In genomic region chr7:47050366-47050765, GRCm38 (mm10) we compare ENCODE assay signal across 8 mouse cellular contexts. TPM values are rescaled to one million over a fixed set of nuclear protein-coding genes. Genes with fewer than 3 reads are reported as not detected.
A peak's percentile ranks its signal among the peaks of the same experiment; 100 is the strongest.
DNase-seq lines count a peak whose midpoint lies in the region; ATAC-seq and TF ChIP-seq lines count a peak whose summit lies in the region.

Gene Tmem86a (plus strand): TSS chr7:47050601.

- no peaks in the 10 kb centered on the region; the same call in none of the 2 replicates for H3K4me1 ChIP-seq in bone marrow, adult 2 months (ENCODE audit: control insufficient read depth, insufficient read depth, low read length)
- H3K4me1 ChIP-seq in embryonic facial prominence, embryonic 15.5 days, result peaks cover 17% of the 10 kb centered on the region
- peaks cover 21% of the 10 kb centered on the region for H3K4me1 ChIP-seq in limb, embryonic 14.5 days (ENCODE audit: control insufficient read depth, insufficient read depth, low read length)
- peaks cover 9% of the 10 kb centered on the region; the same call in 1 of the 2 replicates for H3K4me1 ChIP-seq in midbrain, postnatal 0 days (ENCODE audit: insufficient read depth, low read length)

- 0% methylated on average over 33 of the region's 33 CpGs for WGBS in bone marrow, adult 2 months
- under 1% methylated on average over 33 of the region's 33 CpGs for WGBS in embryonic facial prominence, embryonic 15.5 days
- WGBS in limb, embryonic 14.5 days, result under 1% methylated on average over 33 of the region's 33 CpGs
- WGBS in midbrain, postnatal 0 days, result under 1% methylated on average over 31 of the region's 33 CpGs

- H3K36me3 ChIP-seq in embryonic facial prominence, embryonic 15.5 days, result 0 out of 2 replicates have a peak, but pooled peaks cover 4% of the 10 kb centered on the region
- peaks cover 9% of the 10 kb centered on the region; the same call in 1 of the 2 replicates for H3K36me3 ChIP-seq in limb, embryonic 14.5 days (ENCODE audit: control insufficient read depth, insufficient read depth, low read length)
- H3K36me3 ChIP-seq in midbrain, postnatal 0 days (ENCODE audit: insufficient read depth, low read length), result peaks cover 7% of the 10 kb centered on the region; the same call in 1 of the 2 replicates

- peak within 1 kb of the TSS; percentile 65 for H3K9ac ChIP-seq in embryonic facial prominence, embryonic 15.5 days
- peak within 1 kb of the TSS; percentile 76 for H3K9ac ChIP-seq in limb, embryonic 14.5 days (ENCODE audit: low read depth, low read length, severe bottlenecking)
- peak within 1 kb of the TSS; percentile 76 for H3K9ac ChIP-seq in midbrain, postnatal 0 days (replicated peaks; ENCODE audit: low read length, poor library complexity, severe bottlenecking)

- H3K4me3 ChIP-seq in bone marrow, adult 2 months (replicated peaks; ENCODE audit: control insufficient read depth, low read depth, low read length), result peak within 1 kb of the TSS; percentile 84
- H3K4me3 ChIP-seq in embryonic facial prominence, embryonic 15.5 days (replicated peaks), result peak within 1 kb of the TSS; percentile 89
- H3K4me3 ChIP-seq in limb, embryonic 14.5 days (replicated peaks; ENCODE audit: low read length), result peak within 1 kb of the TSS; percentile 80
- peak within 1 kb of the TSS; percentile 90 for H3K4me3 ChIP-seq in midbrain, postnatal 0 days (ENCODE audit: low read depth, low read length)

- H3K27ac ChIP-seq in bone marrow, adult 2 months (ENCODE audit: control insufficient read depth, insufficient read depth, low read depth, low read length, poor library complexity), result peak within 1 kb of the TSS; percentile 74
- peak within 1 kb of the TSS; percentile 90 for H3K27ac ChIP-seq in embryonic facial prominence, embryonic 15.5 days (replicated peaks)
- peak within 1 kb of the TSS; percentile 81 for H3K27ac ChIP-seq in limb, embryonic 14.5 days (replicated peaks; ENCODE audit: low read depth, low read length)
- H3K27ac ChIP-seq in midbrain, postnatal 0 days (ENCODE audit: low read depth, low read length), result peak within 1 kb of the TSS; percentile 79

- no peaks in the 10 kb centered on the region for H3K9me3 ChIP-seq in embryonic facial prominence, embryonic 15.5 days (replicated peaks)
- H3K9me3 ChIP-seq in limb, embryonic 14.5 days (ENCODE audit: control insufficient read depth, low read length), result no peaks in the 10 kb centered on the region
- no peaks in the 10 kb centered on the region for H3K9me3 ChIP-seq in midbrain, postnatal 0 days (ENCODE audit: low read length)

- peak; percentile 91 for DNase-seq in 416B (ENCODE audit: low read depth)
- DNase-seq in heart, adult 8-10 months (ENCODE audit: low spot score), result peak; percentile 94
- DNase-seq in kidney, adult 9 months, result peak; percentile 97
- DNase-seq in limb, embryonic 14.5 days (ENCODE audit: low spot score), result peak; percentile 96
- peak; percentile 97 for DNase-seq in midbrain, postnatal 0 days (ENCODE audit: low spot score)
- peak; percentile 82 to 86 for DNase-seq in spleen, postnatal 14 days (ENCODE audit: low spot score in 2 of 2)

- ATAC-seq in embryonic facial prominence, embryonic 15.5 days (ENCODE audit: insufficient number of reproducible peaks, low FRiP score, low TSS enrichment, low read depth), result peak; percentile 98
- peak; percentile 99 for ATAC-seq in limb, embryonic 14.5 days (ENCODE audit: low FRiP score, low read depth)
- ATAC-seq in midbrain, postnatal 0 days (ENCODE audit: low FRiP score), result peak; percentile 98

- H3K4me2 ChIP-seq in embryonic facial prominence, embryonic 15.5 days (replicated peaks), result peak within 1 kb of the TSS; percentile 87
- H3K4me2 ChIP-seq in limb, embryonic 14.5 days (replicated peaks; ENCODE audit: low read depth, low read length, severe bottlenecking), result peak within 1 kb of the TSS; percentile 63
- H3K4me2 ChIP-seq in midbrain, postnatal 0 days (ENCODE audit: low read depth, low read length, poor library complexity, severe bottlenecking), result peak within 1 kb of the TSS; percentile 81

- TF ChIP-seq POLR2A in bone marrow, adult 2 months (IDR thresholded peaks at IDR 0.05; ENCODE audit: borderline replicate concordance, control insufficient read depth, low read depth, low read length), result peak; percentile 89
- no peak for TF ChIP-seq POLR2A in limb, embryonic 14.5 days (IDR thresholded peaks at IDR 0.05; ENCODE audit: borderline replicate concordance, extremely low read depth, insufficient read depth, insufficient read length)

- H3K27me3 ChIP-seq in embryonic facial prominence, embryonic 15.5 days, result no peaks in the 10 kb centered on the region
- no peaks in the 10 kb centered on the region for H3K27me3 ChIP-seq in limb, embryonic 14.5 days (ENCODE audit: control insufficient read depth, insufficient read depth, low read length)
- H3K27me3 ChIP-seq in midbrain, postnatal 0 days (ENCODE audit: insufficient read depth, low read length), result no peaks in the 10 kb centered on the region

- TF ChIP-seq CTCF in bone marrow, adult 2 months (IDR thresholded peaks at IDR 0.05; ENCODE audit: control insufficient read depth, insufficient read depth, low read length), result no peak
- no peak for TF ChIP-seq CTCF in midbrain, postnatal 0 days (IDR thresholded peaks at IDR 0.05)

RNA-seq across cellular contexts. Expression of gene Tmem86a, which starts in this region (rescaled TPM):
- 7.4 and 12.4 TPM in 2 replicates for polyA plus RNA-seq in bone marrow, adult 2 months (2011; ENCODE audit: insufficient read depth, insufficient read length, low replicate concordance, missing spikeins)
- 20.3 and 22.3 TPM in 2 replicates for polyA plus RNA-seq in embryonic facial prominence, embryonic 15.5 days (2015; fragmentation: Nextera tagmentation; extraction: Ambion mirVana)
- total RNA-seq in heart, adult 8-10 months (2022), result 10 to 100 TPM; 20.6 to 33.5 (median 24.9) TPM
- 20.6 and 30.0 TPM in 2 replicates for polyA plus RNA-seq in limb, embryonic 14.5 days (2012; rRNA removed)
- polyA plus RNA-seq in limb, embryonic 14.5 days (2014; fragmentation: Nextera tagmentation; extraction: Ambion mirVana), result 21.0 and 24.1 TPM in 2 replicates
- total RNA-seq in midbrain, postnatal 0 days (2014; rRNA removed), result 15.1 and 16.0 TPM in 2 replicates
- 29.0 and 30.1 TPM in 2 replicates for polyA plus RNA-seq in midbrain, postnatal 0 days (2015; fragmentation: Nextera tagmentation; extraction: Ambion mirVana)

Comparison
In these comparisons a context has a peak if more than half of its experiments do, and no peak if none do; other contexts are left out.
1. Peak in every context shown above with its lines: DNase-seq, ATAC-seq, H3K4me3 ChIP-seq and H3K27ac ChIP-seq.